24 mouse cellular contexts compared by ENCODE assay signal in genomic region chr17:14400960-14401359, GRCm38 (mm10).
DNase-seq lines count a peak whose midpoint lies in the region; ATAC-seq and TF ChIP-seq lines count a peak whose summit lies in the region.
"Had no signal": no experiment of that assay in that cellular context is flagged by ENCODE, and none has a peak within 500 bp of the region (broad histone marks: within the 10 kb centered on the region; RNA-seq: fewer than 3 reads in every experiment).

No protein-coding gene starts in this region.

- ATAC-seq in kidney, embryonic 14.5 days (ENCODE audit: low FRiP score, low TSS enrichment): no peak
- ATAC-seq in midbrain, embryonic 13.5 days: no peak
- ATAC-seq: forebrain, embryonic 15.5 days; hindbrain, embryonic 16.5 days; intestine, embryonic 15.5 days; midbrain, embryonic 15.5 days had no signal

- TF ChIP-seq CTCF in kidney, adult 2 months (conservative IDR thresholded peaks at IDR 0.05; ENCODE audit: insufficient read depth, insufficient read length, low read depth, low read length): no peak

- no peaks in the 10 kb centered on the region for H3K27me3 ChIP-seq in kidney, adult 2 months (replicated peaks; ENCODE audit: control insufficient read depth, insufficient read depth, low read length)
- no peaks in the 10 kb centered on the region for H3K27me3 ChIP-seq in kidney, embryonic 14.5 days (ENCODE audit: control insufficient read depth, insufficient read depth, low read length)
- no peaks in the 10 kb centered on the region for H3K27me3 ChIP-seq in midbrain, embryonic 13.5 days
- H3K27me3 ChIP-seq: embryonic facial prominence, embryonic 15.5 days; forebrain, embryonic 15.5 days; intestine, embryonic 15.5 days; megakaryocyte, embryonic 14.5 days; midbrain, embryonic 15.5 days; neural tube, embryonic 12.5 days; stomach, embryonic 15.5 days had no signal

- H3K4me2 ChIP-seq in kidney, embryonic 14.5 days (replicated peaks; ENCODE audit: low read depth, low read length): no peak overlapping the region
- H3K4me2 ChIP-seq in midbrain, embryonic 13.5 days (replicated peaks): no peak overlapping the region
- H3K4me2 ChIP-seq: embryonic facial prominence, embryonic 15.5 days; forebrain, embryonic 15.5 days; heart, embryonic 11.5 days; intestine, embryonic 15.5 days; midbrain, embryonic 15.5 days; neural tube, embryonic 12.5 days; stomach, embryonic 15.5 days had no signal

- H3K4me1 ChIP-seq in kidney, adult 2 months (ENCODE audit: control insufficient read depth, insufficient read depth, low read length): no peaks in the 10 kb centered on the region
- no peaks in the 10 kb centered on the region for H3K4me1 ChIP-seq in kidney, embryonic 14.5 days (ENCODE audit: control insufficient read depth, insufficient read depth, low read length)
- H3K4me1 ChIP-seq in midbrain, embryonic 13.5 days (replicated peaks): no peaks in the 10 kb centered on the region
- H3K4me1 ChIP-seq: forebrain, embryonic 15.5 days; intestine, embryonic 15.5 days; megakaryocyte, embryonic 14.5 days; midbrain, embryonic 15.5 days; neural tube, embryonic 12.5 days; stomach, embryonic 15.5 days had no signal

- H3K4me3 ChIP-seq in kidney, adult 2 months (ENCODE audit: insufficient read depth, low read depth, low read length): no peak overlapping the region
- no peak overlapping the region for H3K4me3 ChIP-seq in kidney, embryonic 14.5 days (ENCODE audit: low read length)
- no peak overlapping the region for H3K4me3 ChIP-seq in midbrain, embryonic 13.5 days (replicated peaks)
- H3K4me3 ChIP-seq: embryonic facial prominence, embryonic 15.5 days; forebrain, embryonic 15.5 days; intestine, embryonic 15.5 days; layer of hippocampus, adult 2 months; megakaryocyte, embryonic 14.5 days; midbrain, embryonic 15.5 days; neural tube, embryonic 12.5 days; stomach, embryonic 15.5 days had no signal

- peak; percentile 14 for DNase-seq in kidney, adult 2 months
- DNase-seq in layer of hippocampus, adult 18-20 months (ENCODE audit: low spot score in 2 of 2): peak; percentile 9 to 16
- no peak for DNase-seq in layer of hippocampus, postnatal 25 days (ENCODE audit: extremely low spot score in 1 of 2, low spot score in 1 of 2)
- DNase-seq in kidney, postnatal 36 days: peak; percentile 10 to 57
- DNase-seq in lung, postnatal 25 days (ENCODE audit: low spot score): peak; percentile 20
- DNase-seq in right cerebral cortex, postnatal 36 days (ENCODE audit: low spot score in 2 of 2): no peak
- DNase-seq: adrenal gland, postnatal 14 days; cerebellum, adult 8-10 months; gastrocnemius, postnatal 14 days; heart, adult 11 months; layer of hippocampus, postnatal 36 days; right cerebral cortex, adult 18-20 months had no signal

- no peaks in the 10 kb centered on the region for H3K9me3 ChIP-seq in kidney, embryonic 14.5 days (ENCODE audit: control insufficient read depth, low read length)
- H3K9me3 ChIP-seq in midbrain, embryonic 13.5 days: no peaks in the 10 kb centered on the region
- H3K9me3 ChIP-seq: embryonic facial prominence, embryonic 15.5 days; forebrain, embryonic 15.5 days; intestine, embryonic 15.5 days; midbrain, embryonic 15.5 days; neural tube, embryonic 12.5 days; stomach, embryonic 15.5 days had no signal

- no peak overlapping the region for H3K27ac ChIP-seq in kidney, adult 2 months (ENCODE audit: insufficient read depth, low read depth, low read length)
- no peak overlapping the region for H3K27ac ChIP-seq in kidney, embryonic 14.5 days (ENCODE audit: low read depth, low read length)
- H3K27ac ChIP-seq in midbrain, embryonic 13.5 days: no peak overlapping the region
- H3K27ac ChIP-seq: embryonic facial prominence, embryonic 15.5 days; forebrain, embryonic 15.5 days; intestine, embryonic 15.5 days; layer of hippocampus, adult 2 months; midbrain, embryonic 15.5 days; neural tube, embryonic 12.5 days; stomach, embryonic 15.5 days had no signal

- WGBS in kidney, adult 2 months: 45% methylated on average over 5 of the region's 5 CpGs
- 55% methylated on average over 5 of the region's 5 CpGs for WGBS in kidney, embryonic 14.5 days
- 69% methylated on average over 5 of the region's 5 CpGs for WGBS in midbrain, embryonic 13.5 days

- no peak overlapping the region for H3K9ac ChIP-seq in kidney, embryonic 14.5 days (ENCODE audit: low read depth, low read length)
- H3K9ac ChIP-seq in midbrain, embryonic 13.5 days (replicated peaks): no peak overlapping the region
- H3K9ac ChIP-seq: embryonic facial prominence, embryonic 15.5 days; forebrain, embryonic 15.5 days; intestine, embryonic 15.5 days; midbrain, embryonic 15.5 days; neural tube, embryonic 12.5 days; stomach, embryonic 15.5 days had no signal

- no peak for TF ChIP-seq POLR2A in kidney, adult 2 months (IDR thresholded peaks at IDR 0.05; ENCODE audit: low read depth, low read length)

- H3K36me3 ChIP-seq in kidney, adult 2 months (ENCODE audit: control insufficient read depth, insufficient read depth, low read length): no peaks in the 10 kb centered on the region
- H3K36me3 ChIP-seq in kidney, embryonic 14.5 days (ENCODE audit: control insufficient read depth, insufficient read depth, low read length): no peaks in the 10 kb centered on the region
- H3K36me3 ChIP-seq in midbrain, embryonic 13.5 days: no peaks in the 10 kb centered on the region
- H3K36me3 ChIP-seq: embryonic facial prominence, embryonic 15.5 days; forebrain, embryonic 15.5 days; intestine, embryonic 15.5 days; midbrain, embryonic 15.5 days; neural tube, embryonic 12.5 days; stomach, embryonic 15.5 days had no signal

Comparison
In these comparisons a context has a peak if more than half of its experiments do, and no peak if none do; other contexts are left out.
1. DNase-seq: peak in kidney, adult 2 months (single experiment), layer of hippocampus, adult 18-20 months (2 of 2), kidney, postnatal 36 days (2 of 2) and lung, postnatal 25 days (single experiment); none in layer of hippocampus, postnatal 25 days (0 of 2) and right cerebral cortex, postnatal 36 days (0 of 2).